Mouse (Mus musculus) adrenal gland, adult 18-20 months (tissue): ENCODE results near the gene Frmd4b. TPM values are rescaled to one million over a fixed set of nuclear protein-coding genes. Genes with fewer than 3 reads are reported as not detected.

Experiments used
- DNase-seq, 2 experiments: peaks; one replicate each; pipeline ENCODE4 v3.0.0; 2021 to 2022; ENCODE audit warnings: low spot score in 2 of 2
- total RNA-seq, 2 experiments: library from RNA; stranded (reverse); gene quantifications; 1 replicate in 1 of 2; 2 replicates in 1 of 2; pipeline ENCODE4 v1.2.3; 2021

Frmd4b gene
- total RNA-seq, 2 experiments from 2014 or later, result 18.5 to 22.0 TPM

- DNase-seq, result no peak
Measured at GRCm38 (mm10) chr6:97581941-97582340, 35.4 kb downstream of the Frmd4b start.

GRCm38 (mm10) chr6:97580479-97581030, 36.8 kb downstream of the Frmd4b start:
- no peak for DNase-seq

DNA sequence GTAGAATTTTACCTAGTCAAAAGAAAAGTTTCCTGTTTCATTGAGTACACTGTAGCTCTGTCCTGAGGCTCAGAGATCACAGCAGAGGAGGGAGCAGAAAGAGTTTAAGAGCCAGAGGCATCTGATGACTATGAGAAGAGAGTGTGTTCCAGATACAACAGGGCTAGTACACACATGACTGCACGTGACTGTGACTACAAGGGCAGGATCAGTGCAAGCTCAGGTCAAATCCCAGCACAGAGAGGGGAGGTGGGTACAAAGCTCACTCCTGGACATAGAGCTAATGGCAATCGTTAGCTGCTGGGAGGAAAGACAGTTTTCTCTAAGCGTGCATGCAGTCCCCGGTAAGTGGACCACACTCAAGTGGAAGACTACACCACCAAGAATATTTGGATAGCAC, 37.6 kb downstream of the Frmd4b start:
- DNase-seq, result no peak

- DNase-seq, result no peak
Measured at GRCm38 (mm10) chr6:97578210-97578609, 39.1 kb downstream of the Frmd4b start.

- no peak for DNase-seq
Measured at GRCm38 (mm10) chr6:97577349-97577748, 40.0 kb downstream of the Frmd4b start.

GRCm38 (mm10) chr6:97576565-97577346, 40.6 kb downstream of the Frmd4b start:
- no peak for DNase-seq

GRCm38 (mm10) chr6:97576096-97576495, 41.2 kb downstream of the Frmd4b start:
- no peak for DNase-seq

- DNase-seq, result no peak
Measured at GRCm38 (mm10) chr6:97574973-97575372, 42.4 kb downstream of the Frmd4b start.

- DNase-seq, result no peak
Measured at GRCm38 (mm10) chr6:97572226-97572625, 45.1 kb downstream of the Frmd4b start.

DNA sequence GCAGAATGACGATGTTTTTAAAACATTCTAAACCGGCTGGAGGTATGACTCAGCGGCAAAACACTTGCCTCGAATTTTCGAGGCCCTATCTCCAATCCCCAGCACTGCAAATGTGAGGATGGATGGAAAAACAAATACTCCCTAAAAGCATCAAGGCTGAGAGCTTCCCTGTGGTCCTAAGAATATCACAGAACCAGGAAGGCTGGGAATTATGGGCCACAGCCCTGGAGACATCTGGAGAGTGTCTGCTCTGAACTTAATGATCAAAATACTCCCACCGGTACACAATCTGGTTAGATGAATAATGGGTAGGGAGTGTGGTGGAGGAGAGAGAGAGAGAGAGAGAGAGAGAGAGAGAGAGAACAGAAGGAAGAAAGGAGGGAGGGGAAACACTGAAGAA, 48.8 kb downstream of the Frmd4b start:
- no peak for DNase-seq

DNA sequence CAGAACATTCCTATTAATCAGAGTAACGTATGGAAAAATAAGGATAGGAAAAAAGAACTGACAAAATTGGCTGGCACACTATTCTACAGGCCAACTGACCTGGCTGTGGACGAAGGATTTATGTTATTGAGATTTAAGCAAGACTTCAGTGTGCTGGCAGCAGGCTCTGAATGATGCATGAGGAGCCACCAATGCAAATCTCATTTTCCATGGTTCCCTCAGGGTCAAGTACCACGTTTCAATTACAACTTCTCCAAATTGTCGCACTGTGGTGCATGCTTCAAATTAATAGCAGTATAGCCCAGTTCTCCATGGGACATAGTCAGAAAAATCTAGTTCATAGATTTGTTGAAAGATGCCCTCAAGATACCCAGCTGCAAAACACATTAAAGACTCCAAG, 50.6 kb downstream of the Frmd4b start:
- no peak for DNase-seq

DNA sequence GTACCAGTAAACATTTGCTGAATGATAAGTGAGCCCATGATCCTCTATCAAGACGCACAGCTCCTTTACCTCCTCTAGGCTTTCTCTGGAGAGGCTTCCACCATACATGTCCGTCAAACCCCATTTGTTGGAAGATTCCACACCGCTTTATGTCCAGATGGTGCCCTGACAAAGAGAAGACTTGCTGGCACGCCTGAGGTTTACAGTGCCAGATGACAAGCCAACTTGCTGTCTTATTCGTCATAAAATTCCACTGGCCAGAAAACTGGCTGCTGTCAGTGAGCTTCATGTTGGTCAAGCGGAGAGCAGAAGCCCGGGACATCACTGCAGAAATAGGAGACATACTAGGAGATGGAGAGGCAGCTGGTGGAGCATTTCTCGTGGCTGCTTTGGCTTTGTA, 60.2 kb downstream of the Frmd4b start:
- DNase-seq, result no peak

GRCm38 (mm10) chr6:97555637-97556036, 61.7 kb downstream of the Frmd4b start:
- DNase-seq, result no peak

DNA sequence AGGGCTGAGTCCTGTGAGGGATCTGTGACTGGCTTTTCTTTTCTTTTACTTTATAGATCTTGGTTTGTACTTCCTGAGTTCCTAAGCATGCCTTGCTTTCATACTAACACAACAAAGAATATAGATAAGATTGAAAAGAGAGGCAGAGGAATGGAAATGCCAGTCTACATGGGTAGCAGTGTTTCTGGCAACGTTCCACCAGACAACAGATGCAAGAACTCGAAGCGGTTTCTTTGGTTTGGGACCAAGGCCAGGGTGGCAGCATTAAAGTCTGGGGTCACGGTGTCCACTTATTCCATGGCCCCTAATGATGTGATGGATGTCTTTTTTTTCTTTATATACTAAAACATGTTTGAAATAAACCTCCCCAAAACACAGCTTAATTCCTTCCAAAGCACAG, 63.9 kb downstream of the Frmd4b start:
- DNase-seq, result no peak

GRCm38 (mm10) chr6:97552573-97552972, 64.8 kb downstream of the Frmd4b start:
- DNase-seq, result no peak

DNA sequence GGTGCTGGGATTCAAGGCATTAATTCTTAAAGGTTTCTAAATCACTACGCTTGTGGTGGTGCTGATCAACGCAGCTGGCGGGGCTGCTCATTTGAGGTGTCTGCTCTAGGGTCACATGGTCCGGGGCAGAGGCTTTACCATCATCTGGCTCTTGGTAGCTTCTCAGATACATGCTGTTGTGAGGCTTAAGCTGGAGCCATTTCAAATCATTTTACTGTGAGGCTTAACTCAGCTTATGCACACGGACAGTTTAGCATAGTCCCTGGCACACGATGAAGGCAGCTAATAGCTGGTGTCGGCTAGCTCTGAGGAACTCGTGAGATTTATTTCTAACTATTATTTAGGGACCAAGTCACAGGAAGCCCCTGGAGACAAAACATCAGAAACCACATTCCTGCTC, 65.5 kb downstream of the Frmd4b start:
- no peak for DNase-seq

- no peak for DNase-seq
Measured at GRCm38 (mm10) chr6:97551161-97551560, 66.2 kb downstream of the Frmd4b start.

GRCm38 (mm10) chr6:97540458-97540857, 76.9 kb downstream of the Frmd4b start:
- no peak for DNase-seq

- no peak for DNase-seq
Measured at GRCm38 (mm10) chr6:97535763-97536445, 81.4 kb downstream of the Frmd4b start.

- DNase-seq, result no peak
Measured at GRCm38 (mm10) chr6:97531043-97531442, 86.3 kb downstream of the Frmd4b start.

- no peak for DNase-seq
Measured at GRCm38 (mm10) chr6:97528961-97529680, 88.2 kb downstream of the Frmd4b start.

DNA sequence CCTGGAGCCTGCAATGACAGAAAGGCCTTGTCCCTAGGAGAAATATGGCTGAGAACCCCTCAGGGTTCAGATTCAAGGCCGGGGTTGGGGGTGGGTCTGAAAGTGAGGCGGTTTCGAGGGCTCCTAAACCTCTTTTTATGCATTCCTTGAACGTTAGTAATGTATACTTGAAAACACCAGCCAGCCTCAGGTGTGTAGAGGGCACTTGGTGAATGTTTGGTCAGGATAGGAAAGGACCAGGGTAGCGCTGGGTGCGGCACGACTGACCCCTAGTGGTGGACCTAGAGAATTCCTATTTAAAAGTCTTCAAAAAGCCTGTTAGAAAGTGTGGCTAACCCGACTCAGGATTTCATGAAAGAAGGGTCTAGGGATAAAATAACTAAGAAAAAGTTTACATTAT, 91.2 kb downstream of the Frmd4b start:
- DNase-seq, result peak; percentile 47
